Mouse (Mus musculus) myocyte (in vitro differentiated cells): ENCODE results near the gene Prr19.

Source experiments
- E2F4 ChIP-seq: IDR thresholded peaks from one replicate; pipeline ENCODE4 v1.6.1; 2011; ENCODE audit warnings: mild to moderate bottlenecking, control low read depth, moderate library complexity; ENCODE audit not compliant: insufficient read depth
- MAX ChIP-seq: IDR thresholded peaks from one replicate; pipeline ENCODE4 v1.6.1; 2011; ENCODE audit warnings: low read depth, mild to moderate bottlenecking, control low read depth
- MYOD1 ChIP-seq, 3 experiments: IDR thresholded peaks; one replicate each; pipeline ENCODE4 v1.6.1; 2011; ENCODE audit warnings: control low read depth in 2 of 3, low read depth in 2 of 3, mild to moderate bottlenecking in 2 of 3, moderate library complexity in 1 of 3; ENCODE audit not compliant: insufficient read length in 2 of 3, control insufficient read depth in 1 of 3
- MYOG ChIP-seq, 3 experiments: IDR thresholded peaks; one replicate each; pipeline ENCODE4 v1.6.1; 2011; ENCODE audit warnings: control low read depth in 2 of 3, low read depth in 2 of 3, mild to moderate bottlenecking in 2 of 3; ENCODE audit not compliant: insufficient read length in 2 of 3, control insufficient read depth in 1 of 3, insufficient read depth in 1 of 3
- POLR2A ChIP-seq: IDR thresholded peaks from one replicate; pipeline ENCODE4 v1.6.1; 2011; ENCODE audit warnings: low read depth, mild to moderate bottlenecking, control low read depth, moderate library complexity; ENCODE audit not compliant: insufficient read length
- POLR2AphosphoS2 ChIP-seq: IDR thresholded peaks from one replicate; pipeline ENCODE4 v1.6.1; 2011; ENCODE audit warnings: low read depth, control low read depth; ENCODE audit not compliant: insufficient read length
- REST ChIP-seq: IDR thresholded peaks from one replicate; pipeline ENCODE4 v1.6.1; 2011; ENCODE audit warnings: mild to moderate bottlenecking, control low read depth, moderate library complexity; ENCODE audit not compliant: insufficient read depth, insufficient read length
- TCF3 ChIP-seq: IDR thresholded peaks from one replicate; pipeline ENCODE4 v1.6.1; 2011; ENCODE audit warnings: low read depth, control low read depth; ENCODE audit not compliant: insufficient read length
- USF1 ChIP-seq: IDR thresholded peaks from one replicate; pipeline ENCODE4 v1.6.1; 2011; ENCODE audit warnings: low read depth, mild to moderate bottlenecking, control low read depth, moderate library complexity

DNA sequence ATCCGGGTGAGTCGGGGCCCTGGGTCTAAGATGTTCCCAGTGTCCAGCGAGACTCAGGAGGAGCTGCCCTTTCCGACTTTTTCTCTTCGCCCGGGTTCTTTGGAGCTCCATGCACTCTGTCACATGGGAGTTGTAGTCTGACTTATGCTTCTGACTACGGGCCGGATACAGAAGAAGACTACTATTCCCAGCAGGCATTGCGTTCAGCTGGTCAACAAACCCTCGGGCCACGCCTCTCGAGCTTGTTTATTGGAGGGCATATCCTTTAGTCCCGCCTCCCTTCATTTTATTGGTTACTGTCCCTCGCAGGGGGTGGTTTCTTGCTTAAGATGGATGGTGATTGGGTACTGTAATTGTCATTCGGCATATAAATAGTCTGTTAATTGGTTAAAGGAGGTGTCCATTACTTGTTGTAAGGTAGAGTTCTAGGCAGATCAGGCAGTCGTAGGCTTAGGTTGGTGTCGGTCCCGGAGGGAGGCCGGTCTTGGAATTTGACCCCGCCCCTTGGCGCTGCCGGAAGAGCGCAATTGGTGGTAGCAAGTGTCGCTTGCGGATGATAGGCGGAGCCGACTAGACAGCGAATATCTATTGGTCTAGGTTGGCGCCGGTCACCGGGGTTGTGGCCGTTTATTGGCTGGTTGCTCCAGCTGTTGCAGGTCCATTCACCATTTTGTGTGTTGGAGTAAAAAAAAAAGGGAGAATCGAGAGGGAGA is 33.3 kb upstream of the Prr19 start:
- no peak for TF ChIP-seq USF1
- no peak for TF ChIP-seq POLR2A
- no peak for TF ChIP-seq MAX
- no peak for TF ChIP-seq E2F4
- TF ChIP-seq POLR2AphosphoS2 = no peak
- no peak for TF ChIP-seq REST
- TF ChIP-seq MYOG (IDR thresholded peaks at IDR 0.05; ENCODE audit: control insufficient read depth in 1 of 3, insufficient read depth in 1 of 3, insufficient read length in 2 of 3, low read depth in 2 of 3) = no peak
- TF ChIP-seq TCF3 = no peak
- no peak for TF ChIP-seq MYOD1 (IDR thresholded peaks at IDR 0.05; ENCODE audit: control insufficient read depth in 1 of 3, insufficient read length in 2 of 3, low read depth in 2 of 3)
